Mouse (Mus musculus) ES-E14 (cell line): ENCODE measurements around the gene Rhoj.

ENCODE experiments used
- CHD2 ChIP-seq: IDR thresholded peaks from 2 replicates; pipeline ENCODE4 v1.6.1; 2014; ENCODE audit warnings: mild to moderate bottlenecking, low read depth, low read length, inconsistent platforms
- HCFC1 ChIP-seq: IDR thresholded peaks from 2 replicates; pipeline ENCODE4 v1.6.1; 2012; ENCODE audit warnings: low read length, inconsistent platforms, borderline replicate concordance; ENCODE audit not compliant: insufficient read depth
- MAFK ChIP-seq: IDR thresholded peaks from 2 replicates; pipeline ENCODE4 v1.6.1; 2014; ENCODE audit warnings: mild to moderate bottlenecking, low read depth, low read length, inconsistent platforms; ENCODE audit not compliant: insufficient read depth
- ZC3H11A ChIP-seq: IDR thresholded peaks from 2 replicates; pipeline ENCODE4 v1.6.1; 2012; ENCODE audit warnings: low read depth, mild to moderate bottlenecking, inconsistent platforms, low read length, borderline replicate concordance
- ZNF384 ChIP-seq: IDR thresholded peaks from 2 replicates; pipeline ENCODE4 v1.6.1; 2012; ENCODE audit warnings: low read depth, low read length, inconsistent platforms

DNA sequence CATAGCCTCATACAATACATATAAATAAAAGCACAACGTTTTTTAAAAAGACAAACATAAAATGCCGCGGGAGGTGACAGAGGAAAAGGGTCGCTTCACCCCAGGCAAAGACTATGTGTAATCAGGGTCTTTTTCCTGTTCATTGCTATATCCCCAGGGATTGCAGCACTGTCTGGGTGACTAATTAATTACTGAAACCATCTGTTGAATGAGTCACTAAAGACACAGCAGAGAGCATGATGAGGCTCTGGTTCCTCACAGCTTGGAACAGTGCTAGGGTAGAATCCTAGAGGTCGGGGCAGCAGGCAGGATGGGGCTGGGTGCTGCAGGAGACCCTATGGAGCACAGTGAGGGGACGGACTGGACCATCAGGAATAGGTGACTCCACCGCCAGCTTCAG lies 117.8 kb downstream of the Rhoj start:
- no peak for TF ChIP-seq HCFC1
- no peak for TF ChIP-seq CHD2
- TF ChIP-seq ZC3H11A: no peak
- no peak for TF ChIP-seq ZNF384
- no peak for TF ChIP-seq MAFK
